Mouse (Mus musculus): ENCODE data around the gene Lrp4. TPM values are rescaled to one million over a fixed set of nuclear protein-coding genes. Genes with fewer than 3 reads are reported as not detected.

Lrp4 gene
- polyA plus RNA-seq, 1 experiment from 2014 or later, result 4.5 TPM

GRCm38 (mm10) chr2:91429915-91430599 is 27.3 kb upstream of the Lrp4 start:
- Histone ChIP-seq H3K36me3 (ENCODE audit: control insufficient read depth, insufficient read depth, low read length) (no peaks in the 10 kb centered on the region), H3K4me2 (ENCODE audit: low read length) (peak overlapping the region; percentile 15), H3K27me3 (replicated peaks; ENCODE audit: control insufficient read depth, insufficient read depth, low read length) (no peaks in the 10 kb centered on the region), H3K27ac (ENCODE audit: low read depth, low read length) (peak overlapping the region; percentile 69), H3K4me3 (ENCODE audit: low read length) (no peak overlapping the region), H3K9me3 (ENCODE audit: control insufficient read depth, low read length) (no peaks in the 10 kb centered on the region), H3K9ac (ENCODE audit: low read depth, low read length) (no peak overlapping the region), H3K4me1 (ENCODE audit: control insufficient read depth, insufficient read depth, low read depth, low read length) (peaks cover 12% of the 10 kb centered on the region)
- 12% methylated on average over 9 of the region's 9 CpGs for WGBS
- peak; percentile 81; the same call in 1 of the 2 replicates for ATAC-seq

- Histone ChIP-seq H3K9ac (ENCODE audit: low read depth, low read length) (no peak overlapping the region), H3K4me1 (ENCODE audit: control insufficient read depth, insufficient read depth, low read depth, low read length) (peaks cover 12% of the 10 kb centered on the region), H3K27ac (ENCODE audit: low read depth, low read length) (no peak overlapping the region; the same call in 1 of the 2 replicates), H3K9me3 (ENCODE audit: control insufficient read depth, low read length) (no peaks in the 10 kb centered on the region), H3K4me3 (ENCODE audit: low read length) (no peak overlapping the region), H3K4me2 (ENCODE audit: low read length) (peak overlapping the region; percentile 15), H3K27me3 (replicated peaks; ENCODE audit: control insufficient read depth, insufficient read depth, low read length) (no peaks in the 10 kb centered on the region), H3K36me3 (ENCODE audit: control insufficient read depth, insufficient read depth, low read length) (no peaks in the 10 kb centered on the region)
- 13% methylated on average over 6 of the region's 6 CpGs for WGBS
- ATAC-seq, result peak; percentile 84
Observed at GRCm38 (mm10) chr2:91430600-91430919, 26.8 kb upstream of the Lrp4 start.

GRCm38 (mm10) chr2:91436713-91437112 is 20.6 kb upstream of the Lrp4 start:
- H3K27ac ChIP-seq (ENCODE audit: low read depth, low read length), result no peak overlapping the region
- WGBS, result 75% methylated on average over 8 of the region's 8 CpGs
- no peak for ATAC-seq

GRCm38 (mm10) chr2:91437116-91437815 is 20.0 kb upstream of the Lrp4 start:
- Histone ChIP-seq H3K27ac (ENCODE audit: low read depth, low read length) (no peak overlapping the region), H3K4me1 (ENCODE audit: control insufficient read depth, insufficient read depth, low read depth, low read length) (no peaks in the 10 kb centered on the region), H3K9me3 (ENCODE audit: control insufficient read depth, low read length) (no peaks in the 10 kb centered on the region), H3K4me3 (ENCODE audit: low read length) (no peak overlapping the region), H3K9ac (ENCODE audit: low read depth, low read length) (no peak overlapping the region), H3K4me2 (ENCODE audit: low read length) (no peak overlapping the region), H3K27me3 (replicated peaks; ENCODE audit: control insufficient read depth, insufficient read depth, low read length) (no peaks in the 10 kb centered on the region), H3K36me3 (ENCODE audit: control insufficient read depth, insufficient read depth, low read length) (no peaks in the 10 kb centered on the region)
- ATAC-seq, result no peak
- 72% methylated on average over 5 of the region's 5 CpGs for WGBS

More at GRCm38 (mm10) chr2:91436713-91437112, 20.6 kb upstream of the Lrp4 start:
- no peaks in the 10 kb centered on the region for H3K9me3 ChIP-seq (ENCODE audit: control insufficient read depth, low read length)
- H3K4me2 ChIP-seq (ENCODE audit: low read length), result no peak overlapping the region
- H3K36me3 ChIP-seq (ENCODE audit: control insufficient read depth, insufficient read depth, low read length), result no peaks in the 10 kb centered on the region
- no peaks in the 10 kb centered on the region for H3K27me3 ChIP-seq (replicated peaks; ENCODE audit: control insufficient read depth, insufficient read depth, low read length)
- H3K4me3 ChIP-seq (ENCODE audit: low read length), result no peak overlapping the region
- no peak overlapping the region for H3K9ac ChIP-seq (ENCODE audit: low read depth, low read length)
- H3K4me1 ChIP-seq (ENCODE audit: control insufficient read depth, insufficient read depth, low read depth, low read length), result no peaks in the 10 kb centered on the region

- H3K9ac ChIP-seq (ENCODE audit: low read depth, low read length), result no peak overlapping the region
- 83% methylated on average over 10 of the region's 10 CpGs for WGBS
- H3K4me3 ChIP-seq (ENCODE audit: low read length), result no peak overlapping the region
- no peak overlapping the region for H3K27ac ChIP-seq (ENCODE audit: low read depth, low read length)
- no peaks in the 10 kb centered on the region for H3K9me3 ChIP-seq (ENCODE audit: control insufficient read depth, low read length)
- H3K36me3 ChIP-seq (ENCODE audit: control insufficient read depth, insufficient read depth, low read length), result no peaks in the 10 kb centered on the region
- no peak overlapping the region for H3K4me2 ChIP-seq (ENCODE audit: low read length)
- ATAC-seq, result no peak
- H3K4me1 ChIP-seq (ENCODE audit: control insufficient read depth, insufficient read depth, low read depth, low read length), result peaks cover 5% of the 10 kb centered on the region
- no peaks in the 10 kb centered on the region for H3K27me3 ChIP-seq (replicated peaks; ENCODE audit: control insufficient read depth, insufficient read depth, low read length)
Observed at GRCm38 (mm10) chr2:91439271-91439670, 18.0 kb upstream of the Lrp4 start.

- Histone ChIP-seq H3K4me2 (ENCODE audit: low read length) (no peak overlapping the region), H3K9me3 (ENCODE audit: control insufficient read depth, low read length) (no peaks in the 10 kb centered on the region), H3K27me3 (replicated peaks; ENCODE audit: control insufficient read depth, insufficient read depth, low read length) (no peaks in the 10 kb centered on the region), H3K9ac (ENCODE audit: low read depth, low read length) (no peak overlapping the region), H3K27ac (ENCODE audit: low read depth, low read length) (no peak overlapping the region), H3K4me3 (ENCODE audit: low read length) (no peak overlapping the region), H3K4me1 (ENCODE audit: control insufficient read depth, insufficient read depth, low read depth, low read length) (peaks cover 5% of the 10 kb centered on the region), H3K36me3 (ENCODE audit: control insufficient read depth, insufficient read depth, low read length) (no peaks in the 10 kb centered on the region)
- WGBS, result 63% methylated on average over 1 of the region's 1 CpGs
- ATAC-seq, result no peak
Observed at GRCm38 (mm10) chr2:91439876-91440275, 17.4 kb upstream of the Lrp4 start.

- ATAC-seq, result no peak
- Histone ChIP-seq H3K4me2 (ENCODE audit: low read length) (no peak overlapping the region), H3K9ac (ENCODE audit: low read depth, low read length) (no peak overlapping the region), H3K4me3 (ENCODE audit: low read length) (no peak overlapping the region), H3K27me3 (replicated peaks; ENCODE audit: control insufficient read depth, insufficient read depth, low read length) (no peaks in the 10 kb centered on the region), H3K4me1 (ENCODE audit: control insufficient read depth, insufficient read depth, low read depth, low read length) (peaks cover 5% of the 10 kb centered on the region), H3K36me3 (ENCODE audit: control insufficient read depth, insufficient read depth, low read length) (no peaks in the 10 kb centered on the region), H3K27ac (ENCODE audit: low read depth, low read length) (no peak overlapping the region), H3K9me3 (ENCODE audit: control insufficient read depth, low read length) (no peaks in the 10 kb centered on the region)
- WGBS, result 83% methylated on average over 5 of the region's 5 CpGs
Observed at GRCm38 (mm10) chr2:91440686-91441085, 16.6 kb upstream of the Lrp4 start.

- WGBS, result 80% methylated on average over 2 of the region's 2 CpGs
Observed at GRCm38 (mm10) chr2:91441715-91442114, 15.6 kb upstream of the Lrp4 start.

GRCm38 (mm10) chr2:91442241-91442640 is 15.1 kb upstream of the Lrp4 start:
- H3K36me3 ChIP-seq (ENCODE audit: control insufficient read depth, insufficient read depth, low read length), result no peaks in the 10 kb centered on the region
- WGBS, result 61% methylated on average over 1 of the region's 1 CpGs
- H3K4me2 ChIP-seq (ENCODE audit: low read length), result no peak overlapping the region
- H3K4me1 ChIP-seq (ENCODE audit: control insufficient read depth, insufficient read depth, low read depth, low read length), result peaks cover 5% of the 10 kb centered on the region
- H3K4me3 ChIP-seq (ENCODE audit: low read length), result no peak overlapping the region
- H3K27ac ChIP-seq (ENCODE audit: low read depth, low read length), result no peak overlapping the region
- H3K9me3 ChIP-seq (ENCODE audit: control insufficient read depth, low read length), result no peaks in the 10 kb centered on the region
- no peaks in the 10 kb centered on the region for H3K27me3 ChIP-seq (replicated peaks; ENCODE audit: control insufficient read depth, insufficient read depth, low read length)
- H3K9ac ChIP-seq (ENCODE audit: low read depth, low read length), result no peak overlapping the region
- ATAC-seq, result no peak

More at GRCm38 (mm10) chr2:91441715-91442114, 15.6 kb upstream of the Lrp4 start:
- Histone ChIP-seq H3K4me1 (ENCODE audit: control insufficient read depth, insufficient read depth, low read depth, low read length) (peaks cover 5% of the 10 kb centered on the region), H3K27me3 (replicated peaks; ENCODE audit: control insufficient read depth, insufficient read depth, low read length) (no peaks in the 10 kb centered on the region), H3K9ac (ENCODE audit: low read depth, low read length) (no peak overlapping the region), H3K9me3 (ENCODE audit: control insufficient read depth, low read length) (no peaks in the 10 kb centered on the region), H3K4me2 (ENCODE audit: low read length) (no peak overlapping the region), H3K27ac (ENCODE audit: low read depth, low read length) (no peak overlapping the region), H3K4me3 (ENCODE audit: low read length) (no peak overlapping the region), H3K36me3 (ENCODE audit: control insufficient read depth, insufficient read depth, low read length) (no peaks in the 10 kb centered on the region)
- ATAC-seq, result no peak

Measured in hindbrain, embryonic 16.5 days (tissue).